24 mouse cellular contexts compared by ENCODE assay signal in genomic region chr5:118338186-118338585, GRCm38 (mm10).
"Had no signal": no experiment of that assay in that cellular context is flagged by ENCODE, and none has a peak within 500 bp of the region (broad histone marks: within the 10 kb centered on the region; RNA-seq: fewer than 3 reads in every experiment).

No protein-coding gene starts in this region.

- H3K9me3 ChIP-seq: embryonic facial prominence, embryonic 10.5 days; embryonic facial prominence, embryonic 12.5 days; embryonic facial prominence, embryonic 13.5 days; embryonic facial prominence, embryonic 15.5 days; forebrain, embryonic 10.5 days; forebrain, embryonic 15.5 days had no signal

- H3K4me3 ChIP-seq: embryonic facial prominence, embryonic 10.5 days; embryonic facial prominence, embryonic 12.5 days; embryonic facial prominence, embryonic 13.5 days; embryonic facial prominence, embryonic 15.5 days; erythroblast, embryonic 14.5 days; forebrain, embryonic 10.5 days; forebrain, embryonic 12.5 days; forebrain, embryonic 13.5 days; forebrain, embryonic 15.5 days; heart, adult 2 months had no signal

- H3K36me3 ChIP-seq: embryonic facial prominence, embryonic 10.5 days; embryonic facial prominence, embryonic 12.5 days; embryonic facial prominence, embryonic 13.5 days; embryonic facial prominence, embryonic 15.5 days; forebrain, embryonic 10.5 days; forebrain, embryonic 12.5 days; forebrain, embryonic 15.5 days had no signal

- H3K27ac ChIP-seq: embryonic facial prominence, embryonic 10.5 days; embryonic facial prominence, embryonic 12.5 days; embryonic facial prominence, embryonic 13.5 days; embryonic facial prominence, embryonic 15.5 days; forebrain, embryonic 10.5 days; forebrain, embryonic 12.5 days; forebrain, embryonic 13.5 days; forebrain, embryonic 15.5 days; heart, adult 2 months had no signal

- DNase-seq: cerebellum, adult 8-10 months; cerebellum, adult 9-10 months; cerebellum, adult 9-11 months; cerebellum, postnatal 10 days; cerebellum, postnatal 14 days; cerebellum, postnatal 25 days; cerebellum, postnatal 36 days; embryo, embryonic 11 days; forebrain, postnatal 0 days; gastrocnemius, postnatal 14 days; gastrocnemius, postnatal 25 days; gastrocnemius, postnatal 36 days; heart, adult 11 months; heart, adult 18-20 months; heart, adult 2 months had no signal

- H3K27me3 ChIP-seq: embryonic facial prominence, embryonic 12.5 days; embryonic facial prominence, embryonic 15.5 days; forebrain, embryonic 13.5 days; forebrain, embryonic 15.5 days had no signal
